Mouse (Mus musculus) fat pad, adult 2 months (tissue): ENCODE measurements around the gene Rph3a.

ENCODE experiments used
- DNase-seq: peaks from one replicate; pipeline ENCODE4 v3.0.0-alpha.2; 2011; ENCODE audit warnings: low read depth, low spot score; ENCODE audit errors: extremely low read depth

The Rph3a gene

GRCm38 (mm10) chr5:121009811-121010569 is at the start of gene Rph3a:
Gene Rph3a, minus strand, starts transcription at chr5:121010092.
- no peak for DNase-seq

GRCm38 (mm10) chr5:121058261-121058660 is 48.4 kb upstream of the Rph3a start:
- DNase-seq: no peak

DNA sequence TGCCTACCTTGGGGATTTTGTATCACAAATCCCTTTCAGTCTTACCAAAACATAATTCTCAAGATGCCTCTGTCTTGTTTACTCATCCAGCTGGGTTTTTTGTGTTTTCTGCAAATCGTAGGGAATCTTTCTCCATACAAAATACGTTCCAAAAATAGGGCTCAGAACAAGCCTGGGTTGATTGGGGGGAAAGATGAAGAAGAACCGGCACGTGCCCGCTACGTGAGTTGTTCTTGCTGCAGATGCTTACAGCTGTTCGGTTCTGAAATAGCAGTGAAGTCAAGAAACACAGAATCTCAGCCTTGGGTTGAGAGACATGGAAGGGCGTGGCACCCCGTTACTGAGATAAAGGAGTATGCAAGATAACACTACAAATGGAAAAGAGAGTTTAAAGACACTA is 44.0 kb upstream of the Rph3a start:
- no peak for DNase-seq

- no peak for DNase-seq
Measured at GRCm38 (mm10) chr5:121041791-121042190, 31.9 kb upstream of the Rph3a start.

DNA sequence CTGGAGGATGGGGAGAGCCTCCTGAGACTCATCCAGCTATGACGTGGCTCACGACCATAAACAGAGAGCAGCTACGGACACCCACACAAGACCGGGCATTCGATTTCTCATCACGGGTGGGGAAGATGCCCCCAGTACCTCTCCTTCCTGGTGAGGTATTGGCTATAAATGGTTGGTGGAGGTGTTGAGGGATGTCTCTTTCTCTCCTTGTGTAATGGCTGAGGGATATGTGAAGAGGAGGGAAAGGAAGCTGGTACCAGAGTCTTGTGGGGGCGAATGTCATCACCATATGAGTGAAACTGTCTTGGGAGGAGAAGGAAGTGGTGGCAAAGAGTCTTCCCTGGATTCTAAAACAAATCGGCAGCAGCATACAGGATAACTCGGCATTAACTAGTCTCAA is 29.6 kb upstream of the Rph3a start:
- no peak for DNase-seq

DNA sequence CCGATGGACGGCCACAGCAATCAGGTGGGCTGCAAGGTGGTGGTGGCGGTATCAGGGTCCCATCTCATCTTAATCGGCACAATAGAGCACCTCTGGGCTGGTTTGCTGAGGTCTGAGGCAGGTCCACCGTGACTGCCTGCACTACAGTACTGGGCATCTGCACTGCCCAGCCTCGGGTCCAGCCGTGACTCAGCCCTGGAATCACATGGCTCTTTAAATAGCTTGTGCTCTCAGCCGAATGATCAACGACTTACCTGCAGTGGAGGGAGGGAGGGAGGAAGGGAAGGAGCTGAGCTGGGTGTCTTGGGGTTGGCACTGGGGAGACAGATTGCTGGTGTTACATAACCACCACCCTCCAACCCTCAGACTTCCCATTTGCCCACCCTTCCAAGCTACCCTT is 20.3 kb upstream of the Rph3a start:
- DNase-seq: no peak

GRCm38 (mm10) chr5:121019505-121019904 is 9.6 kb upstream of the Rph3a start:
- no peak for DNase-seq

GRCm38 (mm10) chr5:121017699-121018098 is 7.8 kb upstream of the Rph3a start:
- no peak for DNase-seq

GRCm38 (mm10) chr5:121016405-121016804 is 6.5 kb upstream of the Rph3a start:
- DNase-seq: no peak

GRCm38 (mm10) chr5:121014496-121014895 is 4.6 kb upstream of the Rph3a start:
- DNase-seq: no peak

- DNase-seq: no peak
Measured at GRCm38 (mm10) chr5:121011962-121012361, 2.1 kb upstream of the Rph3a start.

DNA sequence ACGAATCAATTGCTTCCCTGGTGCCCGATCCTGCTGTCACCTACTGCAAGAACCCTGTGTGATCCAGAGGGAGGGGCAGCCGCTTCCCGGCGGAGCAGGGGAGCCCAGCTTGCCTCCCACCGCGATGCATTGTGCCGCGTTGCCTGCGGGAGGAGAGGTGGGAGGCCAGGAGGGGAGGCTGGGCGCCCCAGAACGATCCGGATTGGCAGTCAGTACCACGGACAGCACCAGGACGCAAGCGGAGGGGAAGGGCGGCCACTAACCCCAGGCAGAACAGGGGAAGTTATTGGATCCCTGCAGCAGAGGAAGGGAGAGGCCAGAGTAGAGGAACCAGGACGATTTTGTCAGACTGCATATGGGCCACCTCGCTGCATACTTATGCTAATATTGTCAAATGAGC is 486 bp downstream of the Rph3a start:
- no peak for DNase-seq

DNA sequence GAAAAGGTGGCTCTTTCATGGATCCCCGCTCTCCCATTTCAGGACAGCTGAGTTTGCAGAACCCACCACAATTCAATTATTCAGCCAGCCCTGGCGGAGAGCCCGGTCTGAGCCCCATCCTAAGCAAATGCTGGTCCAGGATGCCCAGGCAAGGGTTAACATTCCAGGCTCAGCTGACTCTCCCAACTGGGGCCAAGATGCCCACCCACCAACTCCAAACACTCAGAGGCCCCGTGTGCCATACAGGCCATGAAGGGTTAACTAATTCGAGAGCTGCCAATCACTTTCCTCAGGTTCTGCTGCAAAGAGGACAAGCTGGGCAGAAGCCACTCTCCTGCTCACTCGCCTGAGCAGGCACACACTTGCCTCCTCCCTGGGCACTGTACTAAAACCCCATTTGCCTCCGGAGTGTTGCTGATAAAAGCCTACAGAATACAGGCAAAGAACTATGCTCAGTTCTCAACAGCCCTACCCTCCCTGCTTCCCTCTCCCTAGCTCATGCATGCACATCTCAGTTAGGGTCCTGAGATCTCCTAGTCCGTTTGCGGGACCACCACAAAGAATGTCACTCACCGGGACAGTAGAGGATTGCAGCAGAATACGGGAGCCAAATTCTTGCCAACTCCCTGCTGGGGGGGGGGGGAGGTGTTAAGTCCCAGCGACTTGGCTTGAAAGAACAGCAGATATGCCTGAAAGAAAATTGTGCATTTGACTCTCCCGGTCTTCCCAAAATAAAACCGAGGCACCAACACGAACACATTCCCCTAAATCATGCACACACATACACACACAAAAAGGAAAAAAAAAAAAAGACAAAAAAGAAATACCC is 1.3 kb downstream of the Rph3a start:
- DNase-seq: no peak

DNA sequence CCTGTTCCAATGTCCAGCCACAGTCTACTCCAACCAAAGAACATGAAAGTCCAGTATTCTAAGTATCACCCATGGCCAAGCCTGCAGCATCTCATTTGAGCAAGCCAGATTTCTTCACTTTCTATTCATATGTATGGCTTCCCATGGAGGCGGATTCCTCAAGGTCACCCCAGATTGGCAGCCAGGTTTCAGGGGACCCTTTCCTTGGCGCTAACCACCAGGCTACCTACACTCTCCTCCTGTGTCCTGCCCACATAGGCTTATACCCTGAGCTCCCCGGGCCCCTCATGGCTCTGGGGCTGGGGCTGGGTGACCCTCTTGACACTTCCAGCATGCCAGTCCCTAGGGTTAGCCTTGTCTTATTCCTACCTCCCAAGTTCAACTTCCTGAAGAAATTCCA is 2.3 kb downstream of the Rph3a start:
- DNase-seq: no peak

- DNase-seq: no peak
Measured at GRCm38 (mm10) chr5:121007130-121007529, 2.8 kb downstream of the Rph3a start.

- no peak for DNase-seq
Measured at GRCm38 (mm10) chr5:121006176-121006575, 3.7 kb downstream of the Rph3a start.

DNA sequence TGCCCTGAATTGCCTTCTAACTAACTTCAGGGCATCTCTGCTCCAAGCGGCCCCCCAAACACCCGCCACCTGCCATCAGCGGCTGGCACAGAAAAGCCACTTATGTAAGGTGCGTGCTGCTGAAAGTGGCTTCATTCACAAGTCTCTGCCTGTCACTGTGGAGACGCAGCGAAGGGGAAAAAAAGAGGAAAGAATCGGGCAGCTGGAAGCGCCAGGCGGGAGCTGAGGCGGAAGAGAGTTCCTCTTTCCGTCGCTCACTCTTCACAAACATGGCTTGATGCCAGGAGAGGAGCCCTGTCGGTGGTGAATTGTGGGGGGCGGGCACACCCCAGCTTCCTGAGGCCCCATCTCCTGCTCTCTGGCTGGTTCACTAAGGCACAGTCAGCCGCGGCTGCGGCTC is 6.1 kb downstream of the Rph3a start:
- no peak for DNase-seq

- DNase-seq: no peak
Measured at GRCm38 (mm10) chr5:120999573-120999972, 10.3 kb downstream of the Rph3a start.

GRCm38 (mm10) chr5:120988373-120988772 is 21.5 kb downstream of the Rph3a start:
- no peak for DNase-seq

GRCm38 (mm10) chr5:120983029-120983428 is 26.9 kb downstream of the Rph3a start:
- DNase-seq: no peak

DNA sequence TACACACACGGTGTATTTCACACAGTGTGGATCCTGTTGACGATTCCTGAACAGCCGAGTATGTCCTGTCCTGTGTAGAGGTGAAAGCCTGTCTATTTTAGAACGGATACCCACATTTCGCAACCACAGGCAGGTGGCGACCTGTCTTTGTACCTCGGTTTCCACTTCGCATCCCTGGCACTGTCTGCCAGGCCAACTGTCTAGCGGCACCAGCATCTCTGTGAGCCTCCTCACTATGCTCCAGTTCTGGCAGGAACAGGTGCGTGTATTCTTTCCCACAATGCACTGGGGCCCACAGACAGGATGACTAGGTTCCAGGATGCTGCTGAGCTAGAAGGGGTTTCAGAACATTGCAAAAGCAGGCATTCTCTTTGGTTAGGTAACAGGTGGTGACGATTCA is 28.7 kb downstream of the Rph3a start:
- no peak for DNase-seq

- DNase-seq: no peak
Measured at GRCm38 (mm10) chr5:120980116-120980515, 29.8 kb downstream of the Rph3a start.
